Mouse (Mus musculus) E14TG2a.4 (cell line): ENCODE measurements around the gene Vrk3.

ENCODE experiments used
- CTCF ChIP-seq: conservative IDR thresholded peaks from 2 replicates; pipeline ENCODE4 v1.5.1; 2014; ENCODE audit warnings: low read length
- NANOG ChIP-seq: IDR thresholded peaks from 2 replicates; pipeline ENCODE4 v1.6.1; 2014; ENCODE audit warnings: borderline replicate concordance, low read length, mixed read lengths

DNA sequence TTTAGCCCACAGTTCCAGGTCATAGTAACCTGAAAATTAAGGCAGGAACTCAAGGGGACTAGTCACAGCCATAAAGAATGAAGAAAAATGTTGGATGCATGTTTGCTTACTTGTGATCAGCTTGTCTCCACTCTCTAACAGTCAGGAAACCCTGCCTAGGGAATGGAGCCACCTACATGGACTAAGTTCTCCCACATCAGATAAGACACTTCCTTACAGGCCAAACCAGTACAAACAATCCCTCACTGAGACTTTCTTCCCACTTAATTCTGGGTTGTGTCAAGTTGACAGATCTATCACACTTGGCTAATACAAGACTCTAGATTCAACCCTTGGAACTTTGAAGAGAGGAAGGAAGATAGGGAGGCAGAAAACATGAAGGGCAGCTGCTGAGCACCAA, 12.2 kb downstream of the Vrk3 start:
- no peak for TF ChIP-seq CTCF
- TF ChIP-seq NANOG, result no peak
